Mouse (Mus musculus) G1E (cell line): Measurements from ENCODE around the gene Hic1. TPM values are rescaled to one million over a fixed set of nuclear protein-coding genes. Genes with fewer than 3 reads are reported as not detected.
A peak's percentile ranks its signal among the peaks of the same experiment; 100 is the strongest.

ENCODE experiments used
- ATAC-seq: 2 replicates; pipeline ENCODE4 v1.8.0; 2016; ENCODE audit warnings: mild to moderate bottlenecking; ENCODE audit not compliant: insufficient number of reproducible peaks, poor library complexity, low FRiP score, severe bottlenecking; ENCODE audit errors: extremely low read depth
- DNase-seq: peaks from one replicate; pipeline ENCODE4 v3.0.0; 2012; ENCODE audit warnings: low spot score
- H3K27me3 ChIP-seq: 2 replicates; pipeline ENCODE4 v1.6.1; 2012; ENCODE audit warnings: mild to moderate bottlenecking, low read length, inconsistent platforms; ENCODE audit not compliant: insufficient read depth
- H3K36me3 ChIP-seq: replicated peaks from 2 replicates; pipeline ENCODE3; 2012; ENCODE audit warnings: mild to moderate bottlenecking, inconsistent platforms
- H3K4me1 ChIP-seq: 2 replicates; pipeline ENCODE4 v1.6.1; 2012; ENCODE audit warnings: low read depth, low read length, inconsistent platforms, mixed read lengths; ENCODE audit not compliant: insufficient read depth
- H3K4me3 ChIP-seq: 2 replicates; pipeline ENCODE4 v1.5.1; 2012; ENCODE audit warnings: low read depth, mild to moderate bottlenecking, inconsistent platforms, low read length, moderate library complexity, mixed read lengths
- H3K9me3 ChIP-seq: replicated peaks from 2 replicates; pipeline ENCODE4 v1.6.1; 2012; ENCODE audit warnings: inconsistent platforms
- CTCF ChIP-seq: IDR thresholded peaks from 2 replicates; pipeline ENCODE4 v1.5.1; 2012; ENCODE audit warnings: low read depth, low read length, inconsistent platforms, mixed read lengths
- GATA1 ChIP-seq: IDR thresholded peaks from 2 replicates; pipeline ENCODE4 v1.6.1; 2012; ENCODE audit warnings: borderline replicate concordance, low read length, inconsistent platforms, mixed read lengths
- GATA2 ChIP-seq: IDR thresholded peaks from 2 replicates; pipeline ENCODE4 v1.6.1; 2012; ENCODE audit warnings: low read depth, low read length, inconsistent platforms, borderline replicate concordance
- POLR2AphosphoS5 ChIP-seq: IDR thresholded peaks from 2 replicates; pipeline ENCODE4 v1.6.1; 2012; ENCODE audit warnings: low read depth, low read length, inconsistent platforms; ENCODE audit not compliant: insufficient replicate concordance
- TAL1 ChIP-seq: conservative IDR thresholded peaks from 2 replicates; pipeline ENCODE4 v1.6.1; 2012; ENCODE audit warnings: low read depth, low read length, inconsistent platforms, mixed read lengths
- polyA plus RNA-seq: library from polyadenylated mRNA; stranded (reverse); fragments of >175 nt; gene quantifications from 2 replicates; pipeline ENCODE4 v1.2.3, GENCODE M21; 2012
- total RNA-seq, 2 experiments: library from RNA; stranded (forward) in 1 of 2; stranded (reverse) in 1 of 2; fragments of 200-1000 nt in 1 of 2; fragments of >200 nt in 1 of 2; fragmentation: Nextera tagmentation in 1 of 2; gene quantifications; 2 replicates each; pipeline ENCODE4 v1.2.3; 2014 to 2017

Hic1 gene
- total and polyA plus RNA-seq, 3 experiments = 0.05 to 0.22 TPM; not detected in 1

DNA sequence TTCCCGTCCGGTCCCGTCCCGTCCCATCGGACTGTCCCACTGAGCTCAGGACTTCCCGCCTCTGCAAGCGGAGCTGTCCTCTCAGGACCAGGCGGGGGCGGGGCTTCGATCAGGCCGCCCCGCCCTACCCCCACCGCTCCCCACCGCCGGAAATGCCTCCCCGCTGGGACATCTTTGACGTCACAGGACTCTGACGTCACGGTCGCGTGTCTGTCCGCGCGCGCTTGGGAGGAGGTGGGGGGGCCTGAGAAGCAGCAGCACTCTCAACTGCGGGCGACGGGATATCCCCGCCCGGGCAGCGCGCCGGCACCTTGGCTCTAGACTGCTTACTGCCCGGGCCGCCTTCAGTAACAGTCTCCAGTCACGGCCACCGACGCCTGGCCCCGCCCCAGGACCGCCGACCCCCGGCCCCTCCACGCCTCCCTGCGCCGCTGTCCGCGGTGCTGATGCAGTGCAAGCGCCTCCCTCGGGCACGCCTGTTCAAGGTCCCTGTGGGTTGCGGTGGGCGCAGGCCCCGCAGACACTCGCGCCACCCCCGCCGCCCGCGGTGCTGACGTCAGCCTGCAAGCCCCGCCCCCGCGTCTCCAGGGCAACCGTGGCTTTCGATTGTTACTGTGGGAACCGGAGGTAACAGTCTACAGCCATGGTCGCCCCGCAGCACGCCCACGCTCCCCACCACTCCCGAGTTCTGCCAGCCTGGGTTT is 3.9 kb upstream of the Hic1 start:
- peaks cover 46% of the 10 kb centered on the region for H3K4me1 ChIP-seq
- H3K27me3 ChIP-seq = peaks cover 49% of the 10 kb centered on the region
- H3K4me3 ChIP-seq = peak overlapping the region; percentile 73

GRCm38 (mm10) chr11:75172151-75173094 is 3.1 kb upstream of the Hic1 start:
- Histone ChIP-seq H3K27me3 (peaks cover 52% of the 10 kb centered on the region), H3K4me3 (peak overlapping the region; percentile 73), H3K9me3 (peaks cover 42% of the 10 kb centered on the region), H3K4me1 (peaks cover 38% of the 10 kb centered on the region), H3K36me3 (peaks cover 20% of the 10 kb centered on the region)
- TF ChIP-seq GATA1 = no peak
- no peak for TF ChIP-seq GATA2
- no peak for DNase-seq
- ATAC-seq = no peak

More for the DNA sequence above, 3.9 kb upstream of the Hic1 start:
- DNase-seq (peak; percentile 85), ATAC-seq (no peak)
- Histone ChIP-seq H3K36me3 (peaks cover 27% of the 10 kb centered on the region), H3K9me3 (peaks cover 34% of the 10 kb centered on the region)
- TF ChIP-seq GATA1 = no peak
- TF ChIP-seq TAL1 = no peak
- no peak for TF ChIP-seq POLR2AphosphoS5
- TF ChIP-seq CTCF = no peak
- TF ChIP-seq GATA2 = no peak

- H3K36me3 ChIP-seq = peaks cover 14% of the 10 kb centered on the region
- no peak for ATAC-seq
- H3K27me3 ChIP-seq = peaks cover 54% of the 10 kb centered on the region
- DNase-seq = no peak
- TF ChIP-seq GATA1 = no peak
- no peak for TF ChIP-seq TAL1
- TF ChIP-seq CTCF = no peak
- no peak for TF ChIP-seq POLR2AphosphoS5
- TF ChIP-seq GATA2 = no peak
- H3K4me1 ChIP-seq = peaks cover 30% of the 10 kb centered on the region
- H3K4me3 ChIP-seq = no peak overlapping the region
- peaks cover 53% of the 10 kb centered on the region for H3K9me3 ChIP-seq
Measured at GRCm38 (mm10) chr11:75171186-75171865, 2.0 kb upstream of the Hic1 start.

DNA sequence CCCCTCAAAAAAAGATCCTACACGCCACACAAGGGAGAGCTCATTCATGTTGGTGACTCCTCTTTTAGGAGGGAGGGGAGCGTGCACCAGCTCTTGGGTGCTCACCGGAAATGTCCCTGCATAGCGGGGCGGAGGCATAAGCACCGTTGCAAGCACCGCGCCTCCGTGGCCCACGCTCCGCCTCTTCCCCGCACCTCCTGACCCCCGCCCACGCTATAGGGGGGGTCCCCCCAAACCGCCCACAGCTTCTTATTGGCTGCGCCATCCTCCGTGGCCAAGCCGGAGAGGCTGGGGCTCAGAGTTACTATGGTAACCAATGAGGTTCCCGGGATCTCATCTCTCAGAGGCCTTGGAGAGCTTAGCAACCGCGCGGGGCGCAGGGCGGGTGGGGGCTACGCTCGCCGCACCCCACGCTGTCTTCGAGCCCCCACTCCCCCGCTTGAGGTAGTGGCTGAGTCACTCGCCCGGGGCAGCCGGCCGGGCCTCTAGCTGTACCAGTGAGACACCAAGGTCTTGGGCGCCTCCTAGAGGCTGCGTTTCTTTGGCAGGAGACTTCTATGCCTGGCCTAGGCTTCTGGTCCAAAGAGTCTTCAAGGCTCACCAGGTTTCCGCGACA is 925 bp upstream of the Hic1 start:
- H3K4me3 ChIP-seq = peak overlapping the region; percentile 59; the same call in 1 of the 2 replicates

DNA sequence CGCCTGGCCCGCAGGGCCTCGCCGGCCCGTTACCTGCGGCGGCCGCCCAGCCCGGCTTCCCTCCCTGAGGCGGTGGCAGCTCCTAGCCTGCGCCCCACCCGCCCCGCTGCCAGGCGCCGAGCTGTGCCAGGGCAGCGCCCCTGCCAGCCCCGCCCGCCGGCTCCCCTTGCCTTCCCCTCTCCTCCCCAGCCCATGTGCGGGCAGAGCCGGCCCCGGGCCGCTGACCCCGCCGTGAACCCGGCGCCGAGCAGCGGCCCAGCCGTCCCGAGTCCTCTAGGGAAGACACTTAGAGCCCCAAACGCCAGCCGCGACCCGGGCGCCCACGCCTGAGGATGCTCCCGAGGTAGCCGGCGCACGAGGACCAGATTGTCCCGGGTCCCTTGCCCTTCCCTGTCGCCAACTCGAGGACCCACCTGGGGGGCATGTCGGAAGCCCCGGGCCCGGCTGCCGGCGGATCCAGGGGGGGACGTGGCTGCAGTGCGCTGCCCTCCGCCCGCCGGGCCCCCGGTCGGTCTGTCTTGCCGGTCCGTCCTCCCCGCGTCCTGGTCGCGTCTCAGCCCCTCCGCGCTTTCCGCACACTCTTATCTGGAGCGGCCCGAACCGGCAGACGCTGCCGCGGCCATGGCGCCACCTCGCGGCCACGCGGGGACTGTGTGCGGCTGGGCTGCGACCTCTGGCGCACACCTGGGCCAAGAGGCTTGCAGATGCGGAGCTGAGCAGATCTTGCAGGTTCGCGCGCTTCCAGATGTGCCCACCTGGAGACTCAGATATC is 543 bp downstream of the Hic1 start:
- Histone ChIP-seq H3K36me3 (peaks cover 27% of the 10 kb centered on the region), H3K9me3 (peaks cover 65% of the 10 kb centered on the region), H3K4me1 (peaks cover 36% of the 10 kb centered on the region), H3K4me3 (peak overlapping the region; percentile 38; the same call in 1 of the 2 replicates), H3K27me3 (peaks cover 57% of the 10 kb centered on the region)
- no peak for ATAC-seq
- no peak for TF ChIP-seq TAL1
- no peak for TF ChIP-seq CTCF
- TF ChIP-seq GATA2 = no peak
- TF ChIP-seq POLR2AphosphoS5 = no peak
- no peak for TF ChIP-seq GATA1
- no peak for DNase-seq

More for the DNA sequence above, 925 bp upstream of the Hic1 start:
- H3K4me1 ChIP-seq = peaks cover 34% of the 10 kb centered on the region
- peaks cover 16% of the 10 kb centered on the region for H3K36me3 ChIP-seq
- peaks cover 58% of the 10 kb centered on the region for H3K27me3 ChIP-seq
- peak; percentile 64 for DNase-seq
- TF ChIP-seq TAL1 (no peak), GATA2 (no peak)
- H3K9me3 ChIP-seq = peaks cover 64% of the 10 kb centered on the region
- peak; percentile 15; the same call in 1 of the 2 replicates for ATAC-seq
